Mouse (Mus musculus) limb, embryonic 10.5 days (tissue): ENCODE measurements at regions not wholly inside any gene's neighbourhood (a gene's known extent, or its start where the extent isn't known, plus 50 kb on each side); places are given as distances from the start of the nearest gene placed in this dataset.
"Not testable (repeated sequence)": the region's sequence is repeated elsewhere in the genome, so short reads cannot be mapped to it uniquely, and the experiment has no call there.

Source experiments
- DNase-seq: peaks from one replicate; pipeline ENCODE4 v3.0.0-alpha.2; 2017; ENCODE audit warnings: low spot score
- H3K27ac ChIP-seq: fragments of 300-500 bp; sonication (generic); 2 replicates; pipeline ENCODE4 v1.5.1; 2016; ENCODE audit warnings: mild to moderate bottlenecking
- H3K27me3 ChIP-seq: fragments of 300-500 bp; sonication (generic); 2 replicates; pipeline ENCODE4 v1.6.1; 2016; ENCODE audit warnings: low read depth, mild to moderate bottlenecking; ENCODE audit not compliant: poor library complexity, severe bottlenecking
- H3K36me3 ChIP-seq: fragments of 300-500 bp; sonication (generic); 2 replicates; pipeline ENCODE4 v1.6.1; 2016; ENCODE audit warnings: mild to moderate bottlenecking, moderate library complexity
- H3K4me1 ChIP-seq: fragments of 300-500 bp; sonication (generic); 2 replicates; pipeline ENCODE4 v1.6.1; 2016
- H3K4me3 ChIP-seq: fragments of 300-500 bp; sonication (generic); 2 replicates; pipeline ENCODE4 v1.5.1; 2016; ENCODE audit warnings: mild to moderate bottlenecking, moderate library complexity
- H3K9me3 ChIP-seq: fragments of 300-500 bp; sonication (generic); replicated peaks from 2 replicates; pipeline ENCODE4 v1.6.1; 2016; ENCODE audit warnings: mild to moderate bottlenecking
- WGBS: fragments of 180-500 bp; shearing (Covaris S2); methylation state at CpG from one replicate; pipeline ENCODE4 v1.1.7; 2016; 5-methylcytosine and 5-hydroxymethylcytosine counted together

- no peak for DNase-seq
- Histone ChIP-seq H3K4me3 (no peak overlapping the region), H3K4me1 (no peaks in the 10 kb centered on the region), H3K36me3 (no peaks in the 10 kb centered on the region), H3K27ac (no peak overlapping the region), H3K9me3 (no peaks in the 10 kb centered on the region), H3K27me3 (no peaks in the 10 kb centered on the region)
- WGBS, result 74% methylated on average over 5 of the region's 5 CpGs
Observed at GRCm38 (mm10) chr3:65608385-65608784, 57.6 kb upstream of the Lekr1 start.

GRCm38 (mm10) chr3:65611712-65612111, 54.3 kb upstream of the Lekr1 start:
- WGBS, result 75% methylated on average over 3 of the region's 3 CpGs
- H3K4me3 ChIP-seq, result no peak overlapping the region
- H3K36me3 ChIP-seq, result no peaks in the 10 kb centered on the region
- H3K4me1 ChIP-seq, result no peaks in the 10 kb centered on the region
- H3K9me3 ChIP-seq, result no peaks in the 10 kb centered on the region
- H3K27ac ChIP-seq, result no peak overlapping the region
- DNase-seq, result no peak
- no peaks in the 10 kb centered on the region for H3K27me3 ChIP-seq

GRCm38 (mm10) chr3:65612387-65612786, 53.6 kb upstream of the Lekr1 start:
- DNase-seq, result no peak
- H3K36me3 ChIP-seq, result no peaks in the 10 kb centered on the region
- H3K4me3 ChIP-seq, result no peak overlapping the region
- H3K27me3 ChIP-seq, result no peaks in the 10 kb centered on the region
- H3K27ac ChIP-seq, result 0 out of 2 replicates have a peak overlapping the region, but pooled peaks have one; percentile 14
- 93% methylated on average over 6 of the region's 6 CpGs for WGBS
- H3K4me1 ChIP-seq, result no peaks in the 10 kb centered on the region
- H3K9me3 ChIP-seq, result no peaks in the 10 kb centered on the region

- Histone ChIP-seq H3K27ac (no peak overlapping the region), H3K9me3 (no peaks in the 10 kb centered on the region), H3K36me3 (no peaks in the 10 kb centered on the region), H3K4me1 (no peaks in the 10 kb centered on the region), H3K27me3 (no peaks in the 10 kb centered on the region), H3K4me3 (no peak overlapping the region)
- 85% methylated on average over 6 of the region's 6 CpGs for WGBS
- DNase-seq, result no peak
Observed at GRCm38 (mm10) chr3:65612968-65613367, 53.1 kb upstream of the Lekr1 start.

GRCm38 (mm10) chr3:65614901-65615300, 51.1 kb upstream of the Lekr1 start:
- H3K27me3 ChIP-seq, H3K4me1 ChIP-seq, H3K9me3 ChIP-seq, DNase-seq, H3K27ac ChIP-seq, H3K4me3 ChIP-seq, H3K36me3 ChIP-seq: not testable (repeated sequence)
- 94% methylated on average over 8 of the region's 8 CpGs for WGBS
